Mouse (Mus musculus) stomach, embryonic 14.5 days (tissue): Measurements from ENCODE around the gene Fars2. TPM values are rescaled to one million over a fixed set of nuclear protein-coding genes. Genes with fewer than 3 reads are reported as not detected.

ENCODE experiments used
- ATAC-seq: fragments of 200-750 bp; cut with Nextera tagmentation; 2 replicates; pipeline ENCODE4 v1.8.0; 2017; ENCODE audit warnings: low read depth, moderate TSS enrichment; ENCODE audit not compliant: insufficient number of reproducible peaks, insufficient read depth, low FRiP score
- H3K27ac ChIP-seq: fragments of 300-500 bp; sonication (generic); 2 replicates; pipeline ENCODE4 v1.5.1; 2014; ENCODE audit warnings: mild to moderate bottlenecking, low read length, moderate library complexity, mixed read lengths
- H3K27me3 ChIP-seq: fragments of 300-500 bp; sonication (generic); 2 replicates; pipeline ENCODE4 v1.6.1; 2014; ENCODE audit warnings: low read length, control low read depth, mixed read lengths; ENCODE audit not compliant: control insufficient read depth, insufficient read depth
- H3K36me3 ChIP-seq: fragments of 300-500 bp; sonication (generic); 2 replicates; pipeline ENCODE4 v1.6.1; 2014; ENCODE audit warnings: mild to moderate bottlenecking, control low read depth, low read length, moderate library complexity, mixed read lengths; ENCODE audit not compliant: control insufficient read depth, insufficient read depth
- H3K4me1 ChIP-seq: fragments of 300-500 bp; sonication (generic); 2 replicates; pipeline ENCODE4 v1.6.1; 2014; ENCODE audit warnings: low read length, control low read depth, mixed read lengths; ENCODE audit not compliant: control insufficient read depth, insufficient read depth
- H3K4me2 ChIP-seq: fragments of 300-500 bp; sonication (generic); replicated peaks from 2 replicates; pipeline ENCODE4 v1.6.1; 2014; ENCODE audit warnings: low read depth, low read length, control low read depth
- H3K4me3 ChIP-seq: fragments of 300-500 bp; sonication (generic); 2 replicates; pipeline ENCODE4 v1.5.1; 2014; ENCODE audit warnings: low read depth, low read length, control low read depth
- H3K9ac ChIP-seq: fragments of 300-500 bp; sonication (generic); replicated peaks from 2 replicates; pipeline ENCODE4 v1.6.1; 2014; ENCODE audit warnings: low read depth, mild to moderate bottlenecking, control low read depth, low read length, moderate library complexity, mixed read lengths
- H3K9me3 ChIP-seq: fragments of 300-500 bp; sonication (generic); 2 replicates; pipeline ENCODE4 v1.6.1; 2016; ENCODE audit warnings: low read depth, low read length, control low read depth; ENCODE audit not compliant: control insufficient read depth
- WGBS: fragments of 180-500 bp; shearing (Covaris S2); extraction: QIAGEN DNeasy Blood & Tissue Kit; methylation state at CpG from one replicate; pipeline ENCODE4 v1.1.7; 2014; 5-methylcytosine and 5-hydroxymethylcytosine counted together
- polyA plus RNA-seq: library from polyadenylated mRNA; unstranded; fragments of >200 nt; fragmentation: Nextera tagmentation; extraction: Ambion mirVana; gene quantifications from 2 replicates; pipeline ENCODE4 v1.2.1, GENCODE M21; 2014

Gene Fars2
- polyA plus RNA-seq, 1 experiment from 2014 or later = 40.0 TPM

DNA sequence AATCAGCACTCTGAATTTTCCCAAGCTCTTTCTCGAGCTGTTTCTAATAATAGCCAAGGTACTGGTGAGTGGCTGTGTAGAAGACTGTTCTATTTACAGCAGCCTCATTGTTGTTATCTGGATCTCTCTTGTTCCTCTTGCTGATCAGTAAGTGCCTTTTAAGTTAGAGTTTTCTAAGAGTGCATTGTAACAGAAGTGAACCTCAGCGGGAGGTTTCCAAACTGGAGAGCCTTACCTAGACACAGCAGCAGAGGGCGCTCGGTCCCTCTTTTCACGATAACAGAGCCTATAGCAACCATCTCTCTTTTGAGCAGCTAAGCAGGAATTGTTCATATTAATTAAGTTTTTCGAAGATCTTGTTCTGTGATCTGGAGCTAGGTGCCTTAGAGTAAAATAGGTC lies 164.8 kb downstream of the Fars2 start:
- Histone ChIP-seq H3K27ac (no peak overlapping the region), H3K4me1 (no peaks in the 10 kb centered on the region), H3K4me3 (no peak overlapping the region), H3K9me3 (no peaks in the 10 kb centered on the region), H3K27me3 (no peaks in the 10 kb centered on the region), H3K9ac (no peak overlapping the region), H3K4me2 (no peak overlapping the region), H3K36me3 (no peaks in the 10 kb centered on the region)
- WGBS = 10% methylated on average over 6 of the region's 6 CpGs
- ATAC-seq = no peak

DNA sequence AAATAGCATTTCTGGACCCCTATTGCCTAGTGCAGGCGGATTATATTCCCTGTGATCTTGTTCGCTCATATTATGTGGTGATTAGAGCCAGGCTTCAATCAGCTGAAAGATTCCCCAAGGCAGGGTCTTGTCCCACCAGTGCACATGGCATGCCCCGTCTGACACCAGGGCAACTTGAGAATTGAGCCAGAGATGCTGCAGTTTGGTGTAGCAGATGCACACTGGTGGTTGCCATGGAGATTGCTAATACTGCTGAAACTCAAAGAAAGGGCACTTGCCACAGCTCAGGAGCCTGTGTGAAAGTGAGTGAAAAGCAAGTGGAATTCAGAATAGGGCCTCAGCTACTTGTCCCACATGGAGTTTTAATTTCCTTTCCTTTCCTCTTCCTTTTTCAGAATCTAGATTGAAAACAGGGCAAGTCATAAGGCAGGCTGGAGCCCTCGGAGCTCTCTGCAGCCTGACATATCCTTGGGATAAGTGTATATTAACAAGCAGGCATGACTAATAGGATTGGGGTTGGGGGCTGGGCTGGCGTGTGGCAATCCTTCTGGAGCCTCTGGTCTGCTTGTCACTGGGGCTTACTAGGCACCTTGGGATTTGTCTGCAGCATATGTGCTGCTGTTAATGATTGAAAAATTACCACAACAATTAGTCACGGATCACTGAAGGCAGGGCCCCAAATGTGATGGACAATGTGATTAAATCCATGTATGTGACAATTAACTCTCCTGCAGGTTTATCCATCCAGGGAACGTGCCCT lies 165.8 kb downstream of the Fars2 start:
- H3K4me1 ChIP-seq = no peaks in the 10 kb centered on the region
- H3K9ac ChIP-seq = no peak overlapping the region
- H3K27me3 ChIP-seq = no peaks in the 10 kb centered on the region
- ATAC-seq = no peak; the same call in 1 of the 2 replicates
- H3K4me3 ChIP-seq = no peak overlapping the region
- H3K4me2 ChIP-seq = no peak overlapping the region
- no peaks in the 10 kb centered on the region for H3K9me3 ChIP-seq
- no peak overlapping the region for H3K27ac ChIP-seq
- no peaks in the 10 kb centered on the region for H3K36me3 ChIP-seq
- WGBS = 50% methylated on average over 7 of the region's 7 CpGs

DNA sequence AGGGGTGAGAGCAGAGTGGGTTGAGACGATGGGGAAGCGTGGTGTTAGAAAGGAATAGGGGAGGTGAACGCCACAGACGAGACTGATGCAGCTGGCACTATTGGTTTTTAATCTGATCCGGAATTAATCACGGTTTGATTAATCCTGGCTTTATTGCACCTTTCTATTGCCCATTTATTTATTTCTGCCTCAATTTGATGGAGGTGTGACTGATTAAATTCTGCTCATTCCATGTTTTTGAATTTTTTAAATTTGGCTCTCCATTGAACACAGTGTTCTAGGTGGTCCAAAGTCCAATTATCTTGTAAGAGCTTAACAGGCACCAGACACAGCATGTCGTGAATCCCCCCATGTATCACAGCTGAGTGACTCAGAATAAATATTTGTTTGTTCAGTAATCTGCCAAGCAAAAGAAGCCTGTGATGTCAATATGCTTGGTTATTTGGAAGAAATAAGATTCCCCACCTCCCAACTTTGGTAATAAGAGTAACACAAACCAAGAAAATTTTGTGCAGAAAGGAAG lies 166.4 kb downstream of the Fars2 start:
- no peak for ATAC-seq
- no peaks in the 10 kb centered on the region for H3K36me3 ChIP-seq
- WGBS = 68% methylated on average over 7 of the region's 7 CpGs
- H3K27me3 ChIP-seq = no peaks in the 10 kb centered on the region
- H3K9ac ChIP-seq = no peak overlapping the region
- no peak overlapping the region for H3K4me3 ChIP-seq
- H3K4me1 ChIP-seq = no peaks in the 10 kb centered on the region
- no peak overlapping the region for H3K4me2 ChIP-seq
- H3K9me3 ChIP-seq = no peaks in the 10 kb centered on the region
- H3K27ac ChIP-seq = no peak overlapping the region

GRCm38 (mm10) chr13:36284097-36284496 lies 166.9 kb downstream of the Fars2 start:
- Histone ChIP-seq H3K9me3 (no peaks in the 10 kb centered on the region), H3K9ac (no peak overlapping the region), H3K4me2 (no peak overlapping the region), H3K4me3 (no peak overlapping the region), H3K27me3 (no peaks in the 10 kb centered on the region), H3K4me1 (no peaks in the 10 kb centered on the region), H3K27ac (no peak overlapping the region), H3K36me3 (no peaks in the 10 kb centered on the region)
- WGBS = 84% methylated on average over 1 of the region's 1 CpGs
- no peak for ATAC-seq

- no peak for ATAC-seq
- Histone ChIP-seq H3K9ac (no peak overlapping the region), H3K4me3 (no peak overlapping the region), H3K4me1 (no peaks in the 10 kb centered on the region), H3K27me3 (no peaks in the 10 kb centered on the region), H3K4me2 (no peak overlapping the region), H3K9me3 (no peaks in the 10 kb centered on the region), H3K27ac (no peak overlapping the region), H3K36me3 (no peaks in the 10 kb centered on the region)
- 86% methylated on average over 2 of the region's 2 CpGs for WGBS
Observed at GRCm38 (mm10) chr13:36285235-36285634, 168.0 kb downstream of the Fars2 start.

DNA sequence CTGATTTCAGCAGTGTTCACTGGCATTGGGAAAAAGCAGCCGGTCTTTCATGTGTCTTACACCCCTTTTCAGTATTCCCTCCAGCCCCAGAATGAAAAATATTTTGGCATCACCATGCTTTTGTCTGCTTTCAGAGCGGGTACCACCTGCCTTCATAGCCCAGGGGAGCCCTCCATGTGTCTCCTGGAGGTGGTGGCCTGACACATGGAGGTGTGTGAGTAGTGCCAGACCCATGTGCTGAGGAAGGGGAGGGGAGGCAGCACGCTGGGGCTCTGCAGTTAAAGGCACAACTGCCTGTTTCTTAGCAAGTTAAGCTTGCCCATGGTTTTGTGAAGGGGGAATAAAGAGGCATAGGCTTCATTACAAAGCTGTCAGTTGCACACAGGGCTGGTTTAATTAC lies 176.3 kb downstream of the Fars2 start:
- no peaks in the 10 kb centered on the region for H3K36me3 ChIP-seq
- no peak overlapping the region for H3K4me3 ChIP-seq
- H3K4me1 ChIP-seq = peaks cover 10% of the 10 kb centered on the region; the same call in 1 of the 2 replicates
- no peak overlapping the region for H3K27ac ChIP-seq
- ATAC-seq = no peak
- H3K9ac ChIP-seq = no peak overlapping the region
- no peak overlapping the region for H3K4me2 ChIP-seq
- no peaks in the 10 kb centered on the region for H3K27me3 ChIP-seq
- WGBS = 67% methylated on average over 3 of the region's 3 CpGs
- H3K9me3 ChIP-seq = no peaks in the 10 kb centered on the region

DNA sequence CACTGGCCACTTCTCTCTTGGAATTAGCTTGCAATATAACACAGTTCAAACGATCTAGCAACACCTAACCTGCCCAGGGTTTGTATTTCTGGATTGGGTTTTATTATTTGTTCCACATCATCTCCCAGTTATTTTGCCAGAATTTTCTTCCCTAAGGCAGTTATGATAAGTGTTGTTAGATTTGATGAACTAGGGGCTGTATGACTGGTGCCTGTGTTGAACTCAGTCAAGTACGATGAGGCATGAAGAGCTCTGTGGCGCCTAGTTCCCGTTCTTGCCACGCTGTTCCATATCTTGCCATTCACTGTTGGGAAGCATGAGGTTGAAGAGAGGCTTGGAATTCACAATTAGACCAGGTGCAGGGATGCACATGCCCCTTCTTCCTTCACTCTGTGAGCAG lies 177.3 kb downstream of the Fars2 start:
- H3K36me3 ChIP-seq = no peaks in the 10 kb centered on the region

GRCm38 (mm10) chr13:36295848-36296247 lies 178.6 kb downstream of the Fars2 start:
- WGBS = 12% methylated on average over 6 of the region's 6 CpGs
- Histone ChIP-seq H3K9ac (no peak overlapping the region), H3K9me3 (no peaks in the 10 kb centered on the region), H3K36me3 (no peaks in the 10 kb centered on the region), H3K27ac (peak overlapping the region; percentile 77; the same call in 1 of the 2 replicates), H3K4me2 (no peak overlapping the region), H3K4me3 (no peak overlapping the region), H3K4me1 (peaks cover 13% of the 10 kb centered on the region; the same call in 1 of the 2 replicates), H3K27me3 (no peaks in the 10 kb centered on the region)
- ATAC-seq = peak; percentile 84; the same call in 1 of the 2 replicates

More for the DNA sequence above, 177.3 kb downstream of the Fars2 start:
- H3K9me3 ChIP-seq = no peaks in the 10 kb centered on the region
- WGBS = 88% methylated on average over 5 of the region's 5 CpGs
- no peak overlapping the region for H3K4me3 ChIP-seq
- no peak for ATAC-seq
- H3K4me2 ChIP-seq = no peak overlapping the region
- H3K27ac ChIP-seq = no peak overlapping the region
- no peaks in the 10 kb centered on the region for H3K27me3 ChIP-seq
- no peak overlapping the region for H3K9ac ChIP-seq
- H3K4me1 ChIP-seq = peaks cover 13% of the 10 kb centered on the region; the same call in 1 of the 2 replicates
